Mouse (Mus musculus) CD4-positive, CD25-positive, alpha-beta regulatory T cell, adult 2 months (primary cell): ENCODE measurements at regions not wholly inside any gene's neighbourhood (a gene's known extent, or its start where the extent isn't known, plus 50 kb on each side); places are given as distances from the start of the nearest gene placed in this dataset.
A peak's percentile ranks its signal among the peaks of the same experiment; 100 is the strongest.

ENCODE experiments used
- DNase-seq: peaks from one replicate; pipeline ENCODE4 v3.0.0-alpha.2; 2012; ENCODE audit warnings: low read depth, low spot score

- DNase-seq: peak; percentile 59
These were observed 97.0 kb upstream of the Podxl start for GRCm38 (mm10) chr6:31660778-31661177.

- no peak for DNase-seq
These were observed 96.1 kb upstream of the Podxl start for GRCm38 (mm10) chr6:31659901-31660300.

- DNase-seq: no peak
These were observed 94.8 kb upstream of the Podxl start for GRCm38 (mm10) chr6:31658447-31659199.

- no peak for DNase-seq
These were observed 87.2 kb upstream of the Podxl start for GRCm38 (mm10) chr6:31650791-31651476.

- DNase-seq: no peak
These were observed 81.5 kb upstream of the Podxl start for GRCm38 (mm10) chr6:31645261-31645660.

- DNase-seq: no peak
These were observed 80.7 kb upstream of the Podxl start for GRCm38 (mm10) chr6:31644504-31644903.

GRCm38 (mm10) chr6:31642451-31642942 is 78.7 kb upstream of the Podxl start:
- DNase-seq: peak; percentile 6

GRCm38 (mm10) chr6:31640745-31641144 is 77.0 kb upstream of the Podxl start:
- no peak for DNase-seq

GRCm38 (mm10) chr6:31639460-31639859 is 75.7 kb upstream of the Podxl start:
- DNase-seq: peak; percentile 33

- DNase-seq: no peak
These were observed 74.8 kb upstream of the Podxl start for GRCm38 (mm10) chr6:31638434-31639220.

GRCm38 (mm10) chr6:31637371-31638052 is 73.7 kb upstream of the Podxl start:
- DNase-seq: no peak

GRCm38 (mm10) chr6:31636954-31637353 is 73.2 kb upstream of the Podxl start:
- DNase-seq: no peak

GRCm38 (mm10) chr6:31632485-31632884 is 68.7 kb upstream of the Podxl start:
- DNase-seq: no peak

GRCm38 (mm10) chr6:31630009-31630408 is 66.2 kb upstream of the Podxl start:
- DNase-seq: no peak

GRCm38 (mm10) chr6:31627912-31628311 is 64.1 kb upstream of the Podxl start:
- DNase-seq: no peak

GRCm38 (mm10) chr6:31625055-31625454 is 61.3 kb upstream of the Podxl start:
- no peak for DNase-seq

GRCm38 (mm10) chr6:31624374-31624773 is 60.6 kb upstream of the Podxl start:
- DNase-seq: no peak

GRCm38 (mm10) chr6:31621023-31621422 is 57.2 kb upstream of the Podxl start:
- no peak for DNase-seq

GRCm38 (mm10) chr6:31618852-31619251 is 55.1 kb upstream of the Podxl start:
- DNase-seq: no peak

GRCm38 (mm10) chr6:31617341-31617740 is 53.6 kb upstream of the Podxl start:
- DNase-seq: no peak

GRCm38 (mm10) chr6:31615426-31615970 is 51.7 kb upstream of the Podxl start:
- no peak for DNase-seq
